Mouse (Mus musculus) ES-Bruce4 (cell line): ENCODE data around the gene Rab23.

ENCODE experiments used
- CTCF ChIP-seq: IDR thresholded peaks from one replicate; pipeline ENCODE4 v1.8.1; 2011; ENCODE audit warnings: low read depth, low read length
- POLR2A ChIP-seq: IDR thresholded peaks from one replicate; pipeline ENCODE4 v1.8.1; 2011; ENCODE audit warnings: low read length; ENCODE audit not compliant: insufficient read depth

DNA sequence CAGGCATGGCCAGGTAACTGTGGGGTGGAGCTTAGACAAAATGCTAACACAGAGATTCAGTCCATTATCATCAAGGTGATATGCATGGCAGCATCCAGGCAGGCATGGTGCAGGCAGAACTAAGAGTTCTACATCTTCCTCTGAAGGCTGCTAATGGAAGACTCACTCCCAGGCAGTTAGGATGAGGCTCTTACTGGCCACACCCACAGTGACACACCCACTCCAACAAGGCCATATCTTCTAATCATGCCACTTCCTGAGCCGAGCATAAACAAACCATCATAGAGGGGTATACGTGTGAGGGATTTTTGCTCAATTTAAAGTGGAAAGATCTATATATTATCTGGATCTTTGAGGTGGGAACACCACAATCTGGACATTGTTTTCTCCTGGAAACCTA, 10.1 kb upstream of the Rab23 start:
- TF ChIP-seq POLR2A (no peak), CTCF (no peak)
